Mouse (Mus musculus): ENCODE data around the gene Ctnnal1. TPM values are rescaled to one million over a fixed set of nuclear protein-coding genes. Genes with fewer than 3 reads are reported as not detected.
A peak's percentile ranks its signal among the peaks of the same experiment; 100 is the strongest.

Ctnnal1 gene
- polyA plus RNA-seq (2015; fragmentation: Nextera tagmentation; extraction: Ambion mirVana): 36.1 and 38.1 TPM in 2 replicates

DNA sequence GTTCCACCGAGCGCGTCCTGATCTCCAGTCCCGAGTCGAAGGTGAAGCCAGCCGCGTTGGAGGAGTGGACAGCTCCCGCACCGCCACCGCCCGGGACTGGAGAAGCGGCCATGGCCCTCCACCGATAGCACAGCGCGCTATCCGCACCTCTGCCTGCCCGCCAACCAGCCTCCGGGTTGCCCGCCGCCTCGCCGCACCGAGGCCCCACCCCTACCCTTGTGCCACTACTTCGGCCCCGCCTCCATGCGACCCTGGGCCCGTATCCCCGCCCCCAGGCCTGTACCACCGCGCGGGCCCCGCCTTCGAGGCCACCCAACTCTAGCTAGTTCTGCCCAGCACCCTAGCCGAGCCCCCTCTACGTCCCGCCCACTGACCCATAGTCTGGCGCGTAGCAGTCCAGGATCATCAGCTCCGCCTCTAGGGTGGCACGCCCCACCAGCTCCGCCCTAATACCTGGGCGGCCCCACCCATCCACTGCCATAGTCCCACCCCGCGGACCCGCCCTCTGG is at the start of gene Ctnnal1:
TSS of gene Ctnnal1 (minus strand) at position 186 of the 509 bp plus-strand sequence.
- peak; percentile 98 for ATAC-seq (replicated peaks; ENCODE audit: low FRiP score, low read depth)
- no peak for TF ChIP-seq CTCF (IDR thresholded peaks at IDR 0.05; ENCODE audit: low read depth)
- peak; percentile 92 for DNase-seq (ENCODE audit: low spot score)
- Histone ChIP-seq H3K27ac (peak within 1 kb of the TSS; percentile 91), H3K4me1 (replicated peaks; ENCODE audit: insufficient read depth, low read length) (peaks cover 12% of the 10 kb centered on the region), H3K4me3 (replicated peaks; ENCODE audit: low read depth, low read length) (peak within 1 kb of the TSS; percentile 75), H3K36me3 (ENCODE audit: insufficient read depth, low read length) (no peaks in the 10 kb centered on the region), H3K27me3 (ENCODE audit: insufficient read depth, low read length) (no peaks in the 10 kb centered on the region), H3K4me2 (ENCODE audit: low read length) (peak within 1 kb of the TSS; percentile 89), H3K9ac (ENCODE audit: low read depth, low read length) (peak within 1 kb of the TSS; percentile 83), H3K9me3 (replicated peaks; ENCODE audit: low read length) (no peaks in the 10 kb centered on the region)
- WGBS: under 1% methylated on average over 39 of the region's 45 CpGs

DNA sequence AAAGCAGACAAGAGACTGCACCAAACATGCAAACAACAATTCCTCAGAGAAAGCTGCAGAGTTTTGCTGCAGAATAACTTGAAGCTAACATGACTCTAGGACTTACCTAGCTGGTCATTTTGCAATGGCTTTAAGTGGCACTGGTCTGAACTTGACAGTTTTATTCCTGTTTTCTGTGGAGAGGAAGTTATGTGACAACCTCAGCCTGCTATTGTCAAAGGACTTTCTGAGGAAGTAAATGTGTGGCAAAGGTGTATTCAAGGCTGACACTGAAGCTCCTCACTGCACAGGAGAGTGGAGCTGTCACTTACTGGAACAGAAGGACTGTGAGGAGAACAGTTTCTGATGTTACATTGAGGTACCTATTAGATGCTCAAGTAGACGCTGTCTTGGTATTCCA is 49.8 kb upstream of the Ctnnal1 start:
- no peak overlapping the region for H3K27ac ChIP-seq
- H3K27me3 ChIP-seq (ENCODE audit: insufficient read depth, low read length): no peaks in the 10 kb centered on the region
- H3K36me3 ChIP-seq (ENCODE audit: insufficient read depth, low read length): peaks cover 37% of the 10 kb centered on the region
- no peak for ATAC-seq (replicated peaks; ENCODE audit: low FRiP score, low read depth)
- no peaks in the 10 kb centered on the region for H3K4me1 ChIP-seq (replicated peaks; ENCODE audit: insufficient read depth, low read length)
- H3K4me2 ChIP-seq (ENCODE audit: low read length): no peak overlapping the region
- no peak for TF ChIP-seq CTCF (IDR thresholded peaks at IDR 0.05; ENCODE audit: low read depth)
- no peak overlapping the region for H3K4me3 ChIP-seq (replicated peaks; ENCODE audit: low read depth, low read length)
- no peak for DNase-seq (ENCODE audit: low spot score)
- H3K9ac ChIP-seq (ENCODE audit: low read depth, low read length): no peak overlapping the region
- H3K9me3 ChIP-seq (replicated peaks; ENCODE audit: low read length): no peaks in the 10 kb centered on the region
- WGBS: 84% methylated on average over 1 of the region's 1 CpGs

DNA sequence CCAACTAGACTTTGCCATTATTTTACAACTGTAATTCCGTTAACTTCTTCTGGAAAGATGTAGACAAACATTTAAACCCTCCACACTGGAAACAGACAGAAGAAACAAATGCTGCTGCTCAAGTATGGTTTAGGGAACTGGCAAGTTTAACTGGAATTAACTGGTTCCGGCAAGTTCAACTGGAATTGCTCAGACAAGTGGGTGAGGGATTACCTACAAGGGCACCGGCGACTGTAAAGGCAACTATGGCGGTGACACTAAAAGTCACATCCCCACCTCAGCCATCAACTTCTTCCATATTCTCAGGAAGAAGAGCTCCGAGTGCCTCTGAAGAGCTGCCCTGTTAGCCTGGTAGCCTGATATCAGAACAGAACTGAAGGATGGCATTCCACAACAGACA is 49.4 kb upstream of the Ctnnal1 start:
- Histone ChIP-seq H3K27ac (no peak overlapping the region), H3K36me3 (ENCODE audit: insufficient read depth, low read length) (peaks cover 41% of the 10 kb centered on the region), H3K27me3 (ENCODE audit: insufficient read depth, low read length) (no peaks in the 10 kb centered on the region), H3K9ac (ENCODE audit: low read depth, low read length) (no peak overlapping the region), H3K9me3 (replicated peaks; ENCODE audit: low read length) (no peaks in the 10 kb centered on the region), H3K4me3 (replicated peaks; ENCODE audit: low read depth, low read length) (no peak overlapping the region), H3K4me2 (ENCODE audit: low read length) (no peak overlapping the region), H3K4me1 (replicated peaks; ENCODE audit: insufficient read depth, low read length) (no peaks in the 10 kb centered on the region)
- TF ChIP-seq CTCF (IDR thresholded peaks at IDR 0.05; ENCODE audit: low read depth): no peak
- DNase-seq (ENCODE audit: low spot score) (no peak), ATAC-seq (replicated peaks; ENCODE audit: low FRiP score, low read depth) (no peak)
- 92% methylated on average over 6 of the region's 6 CpGs for WGBS

DNA sequence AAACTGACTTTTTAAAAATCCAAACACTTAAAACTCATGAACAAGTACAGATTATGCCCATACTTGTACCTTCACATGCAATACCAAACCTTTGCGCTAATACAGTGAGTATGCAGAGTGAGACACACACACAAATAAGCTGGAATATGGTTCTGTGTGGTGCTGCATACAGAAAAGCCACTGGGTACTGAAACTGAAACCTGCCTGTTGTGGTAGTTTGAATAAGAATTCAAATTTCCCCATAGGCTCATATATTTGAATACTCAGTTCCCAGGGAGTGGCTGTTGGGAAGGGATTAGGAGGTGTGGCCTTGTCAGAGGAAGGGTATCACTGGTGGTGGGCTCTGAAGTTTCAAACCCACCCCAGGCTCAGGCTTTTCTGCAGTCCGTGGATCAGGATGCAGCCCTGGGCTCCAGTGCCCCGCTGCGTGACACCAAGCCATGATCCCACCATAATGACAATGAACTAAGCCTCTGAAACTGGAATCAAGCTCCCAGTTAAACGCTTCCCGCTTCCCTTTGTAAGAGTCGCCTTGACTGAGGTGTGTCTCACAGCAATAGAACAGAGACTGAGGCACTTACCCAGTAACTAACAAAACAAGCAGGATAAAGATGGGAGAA is 47.5 kb upstream of the Ctnnal1 start:
- ATAC-seq (replicated peaks; ENCODE audit: low FRiP score, low read depth) (no peak), DNase-seq (ENCODE audit: low spot score) (no peak)
- Histone ChIP-seq H3K9ac (ENCODE audit: low read depth, low read length) (no peak overlapping the region), H3K4me3 (replicated peaks; ENCODE audit: low read depth, low read length) (no peak overlapping the region), H3K36me3 (ENCODE audit: insufficient read depth, low read length) (peaks cover 50% of the 10 kb centered on the region), H3K4me1 (replicated peaks; ENCODE audit: insufficient read depth, low read length) (no peaks in the 10 kb centered on the region), H3K9me3 (replicated peaks; ENCODE audit: low read length) (no peaks in the 10 kb centered on the region), H3K27me3 (ENCODE audit: insufficient read depth, low read length) (no peaks in the 10 kb centered on the region), H3K27ac (no peak overlapping the region), H3K4me2 (ENCODE audit: low read length) (no peak overlapping the region)
- no peak for TF ChIP-seq CTCF (IDR thresholded peaks at IDR 0.05; ENCODE audit: low read depth)
- WGBS: 96% methylated on average over 7 of the region's 7 CpGs

DNA sequence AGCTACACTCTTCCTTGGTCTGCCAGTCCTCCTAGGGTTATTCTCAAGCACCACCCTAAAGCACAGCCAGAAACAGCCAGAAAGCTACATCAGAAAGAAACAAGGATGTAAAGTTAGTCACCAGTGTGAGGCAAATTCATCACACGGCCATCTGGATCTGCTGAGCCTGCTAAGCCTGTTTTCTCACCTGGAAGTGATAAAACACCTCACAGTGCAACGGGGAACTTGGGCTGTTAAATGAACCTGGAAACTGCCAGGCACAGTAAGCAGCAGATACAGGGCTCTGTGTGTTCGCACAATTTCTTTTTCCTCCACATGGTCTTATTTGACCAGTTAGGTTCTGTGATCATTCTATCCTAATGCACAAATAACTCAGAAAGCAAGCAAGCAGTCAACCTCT is 44.6 kb upstream of the Ctnnal1 start:
- no peaks in the 10 kb centered on the region for H3K27me3 ChIP-seq (ENCODE audit: insufficient read depth, low read length)
- H3K4me3 ChIP-seq (replicated peaks; ENCODE audit: low read depth, low read length): no peak overlapping the region
- no peak overlapping the region for H3K27ac ChIP-seq
- DNase-seq (ENCODE audit: low spot score): no peak
- WGBS: 69% methylated on average over 3 of the region's 3 CpGs
- no peaks in the 10 kb centered on the region for H3K9me3 ChIP-seq (replicated peaks; ENCODE audit: low read length)
- peaks cover 60% of the 10 kb centered on the region for H3K36me3 ChIP-seq (ENCODE audit: insufficient read depth, low read length)
- H3K4me1 ChIP-seq (replicated peaks; ENCODE audit: insufficient read depth, low read length): no peaks in the 10 kb centered on the region
- TF ChIP-seq CTCF (IDR thresholded peaks at IDR 0.05; ENCODE audit: low read depth): no peak
- no peak for ATAC-seq (replicated peaks; ENCODE audit: low FRiP score, low read depth)
- no peak overlapping the region for H3K4me2 ChIP-seq (ENCODE audit: low read length)
- no peak overlapping the region for H3K9ac ChIP-seq (ENCODE audit: low read depth, low read length)

DNA sequence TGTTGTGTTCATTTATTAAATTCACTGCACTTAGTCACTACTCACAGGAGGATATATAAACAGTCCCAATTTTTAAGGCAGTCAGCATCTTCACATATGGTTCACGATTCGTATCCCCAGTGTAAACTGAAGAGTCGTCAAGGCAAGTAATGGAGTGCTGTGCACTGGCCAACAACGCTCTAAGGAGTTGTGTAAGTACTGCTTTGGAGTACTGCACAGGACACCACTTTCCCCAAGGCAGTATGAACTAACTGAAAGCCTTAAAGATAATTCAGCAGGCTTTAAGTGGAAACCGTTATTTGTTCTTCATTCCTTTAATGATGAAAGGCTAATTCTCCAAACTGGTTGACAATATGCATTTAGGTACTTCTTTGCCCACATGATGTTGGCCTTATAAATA is 42.7 kb upstream of the Ctnnal1 start:
- H3K4me3 ChIP-seq (replicated peaks; ENCODE audit: low read depth, low read length): no peak overlapping the region
- H3K9ac ChIP-seq (ENCODE audit: low read depth, low read length): no peak overlapping the region
- H3K27ac ChIP-seq: no peak overlapping the region
- H3K4me2 ChIP-seq (ENCODE audit: low read length): no peak overlapping the region
- H3K4me1 ChIP-seq (replicated peaks; ENCODE audit: insufficient read depth, low read length): no peaks in the 10 kb centered on the region
- peaks cover 57% of the 10 kb centered on the region for H3K36me3 ChIP-seq (ENCODE audit: insufficient read depth, low read length)
- DNase-seq (ENCODE audit: low spot score) (no peak), ATAC-seq (replicated peaks; ENCODE audit: low FRiP score, low read depth) (no peak)
- WGBS: 88% methylated on average over 5 of the region's 5 CpGs
- TF ChIP-seq CTCF (IDR thresholded peaks at IDR 0.05; ENCODE audit: low read depth): no peak
- no peaks in the 10 kb centered on the region for H3K27me3 ChIP-seq (ENCODE audit: insufficient read depth, low read length)
- H3K9me3 ChIP-seq (replicated peaks; ENCODE audit: low read length): no peaks in the 10 kb centered on the region

Measured in kidney, postnatal 0 days (tissue).